Mouse (Mus musculus) activated CD4-positive, CD25-positive, alpha-beta regulatory T cell, adult 4 months (primary cell): ENCODE measurements around the gene Olfr629. TPM values are rescaled to one million over a fixed set of nuclear protein-coding genes. Genes with fewer than 3 reads are reported as not detected.
"Not testable (repeated sequence)": the region's sequence is repeated elsewhere in the genome, so short reads cannot be mapped to it uniquely, and the experiment has no call there.

ENCODE experiments used
- ATAC-seq: one replicate; pipeline ENCODE4 v1.8.0; 2017
- polyA plus RNA-seq, 2 experiments: library from polyadenylated mRNA; unstranded; fragments of 100-300 nt; shearing (Covaris generic); gene quantifications; one replicate each; pipeline ENCODE4 v1.2.1; 2017

Olfr629 gene
- polyA plus RNA-seq = not detected

- no peak for ATAC-seq
These were observed at the start of gene Olfr629 for GRCm38 (mm10) chr7:103744843-103745242. TSS of gene Olfr629 (minus strand) at chr7:103744943.

- no peak for ATAC-seq
These were observed 48.1 kb upstream of the Olfr629 start for GRCm38 (mm10) chr7:103792669-103793388.

DNA sequence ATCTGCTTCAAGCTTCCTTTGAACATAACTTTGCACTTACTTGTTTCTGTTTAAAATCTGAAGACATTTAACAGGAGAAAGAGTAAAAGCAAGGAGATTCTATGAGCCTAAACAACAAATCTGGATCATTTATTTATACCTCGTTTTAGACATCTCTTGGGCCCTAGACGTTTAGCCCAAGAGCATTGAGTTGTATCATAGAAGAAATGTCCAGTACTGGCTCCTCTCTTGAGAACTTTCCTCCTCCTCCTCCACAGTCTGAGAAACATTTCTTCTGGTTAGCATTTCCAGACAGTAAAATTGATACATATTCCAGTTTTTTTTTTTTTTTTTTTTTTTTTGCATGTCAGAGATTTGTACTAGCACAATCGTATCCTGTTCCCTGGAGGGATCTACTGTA lies 47.0 kb upstream of the Olfr629 start, which contains the start of gene Olfr67:
Gene Olfr67 (minus strand): TSS at position 101 of the 400 bp plus-strand sequence.
- no peak for ATAC-seq

DNA sequence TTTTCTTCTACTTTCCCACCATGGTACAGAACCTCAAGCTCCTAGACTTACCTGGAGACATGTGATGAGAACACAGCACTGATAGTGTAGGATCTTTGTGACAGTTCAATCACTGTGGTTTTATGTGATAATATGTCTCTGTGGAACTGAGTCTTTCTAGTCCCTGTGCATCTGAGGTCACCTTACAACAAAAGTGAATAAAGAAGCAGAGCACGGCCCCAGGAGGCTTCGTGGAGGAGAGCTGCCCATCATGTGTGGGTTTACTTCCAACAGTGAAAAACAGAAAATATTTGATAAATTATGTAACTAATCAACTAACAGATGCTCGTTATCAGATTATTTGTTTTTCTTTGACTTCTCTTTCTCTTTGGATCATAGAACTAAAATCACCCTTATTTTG lies 34.9 kb upstream of the Olfr629 start, which contains the start of gene Olfr68:
Gene Olfr68 (minus strand): TSS at position 101 of the 400 bp plus-strand sequence.
- no peak for ATAC-seq

- ATAC-seq = not testable (repeated sequence)
These were observed 32.9 kb upstream of the Olfr629 start for GRCm38 (mm10) chr7:103777652-103778051.

DNA sequence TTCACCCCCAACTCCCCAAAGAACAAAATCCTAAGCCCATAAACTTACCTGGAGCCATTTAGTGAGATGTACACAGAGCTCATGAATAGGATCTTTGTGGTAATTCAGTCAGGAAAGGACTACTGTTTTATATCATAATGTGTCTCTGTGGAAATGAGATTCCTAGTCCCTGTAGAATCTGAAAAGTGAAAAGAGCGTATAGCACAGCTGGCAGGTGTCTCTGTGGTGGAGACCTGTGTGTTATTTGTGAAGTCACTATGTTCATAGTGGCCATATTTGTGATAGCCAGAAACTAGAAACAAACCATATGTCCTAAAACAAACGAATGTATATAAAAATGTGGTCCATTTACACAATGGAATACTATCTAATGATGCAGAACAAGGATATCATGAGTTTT lies 26.8 kb upstream of the Olfr629 start, which contains the start of gene Olfr69:
Gene Olfr69 (minus strand): TSS at position 101 of the 400 bp plus-strand sequence.
- no peak for ATAC-seq

- not testable (repeated sequence) for ATAC-seq
These were observed 22.9 kb upstream of the Olfr629 start for GRCm38 (mm10) chr7:103767687-103768086.

- ATAC-seq = not testable (repeated sequence)
These were observed 17.5 kb upstream of the Olfr629 start for GRCm38 (mm10) chr7:103762212-103762611.

DNA sequence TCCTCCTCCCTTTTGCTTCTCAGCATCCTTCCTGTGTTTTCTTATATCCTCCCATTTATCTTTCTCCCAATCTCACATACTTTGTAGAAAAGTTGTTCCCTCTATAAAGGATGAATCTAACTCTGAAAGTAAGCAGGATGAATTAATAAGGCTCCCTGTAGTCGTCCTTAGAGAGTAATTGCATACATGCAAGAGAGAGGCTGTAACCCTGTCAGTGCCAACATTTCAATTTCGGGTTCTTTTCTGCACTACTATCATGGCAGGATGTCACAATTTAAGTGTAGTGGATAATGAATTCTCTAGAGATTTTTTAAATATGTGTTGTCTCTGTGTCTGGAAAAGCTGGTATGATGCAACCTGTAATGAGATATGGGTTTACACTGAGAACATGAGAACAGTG lies 12.5 kb upstream of the Olfr629 start, which contains the start of gene Olfr630:
Gene Olfr630 (minus strand): TSS at position 101 of the 400 bp plus-strand sequence.
- ATAC-seq = no peak

- no peak for ATAC-seq
These were observed 14.7 kb downstream of the Olfr629 start, which contains the start of gene Olfr628 for GRCm38 (mm10) chr7:103730074-103730473. TSS of gene Olfr628 (plus strand) at chr7:103730374.

GRCm38 (mm10) chr7:103716398-103716797 lies 28.3 kb downstream of the Olfr629 start:
- ATAC-seq = not testable (repeated sequence)

- no peak for ATAC-seq
These were observed 30.4 kb downstream of the Olfr629 start, which contains the start of gene Olfr243 for GRCm38 (mm10) chr7:103714371-103714770. TSS of gene Olfr243 (plus strand) at chr7:103714671.

GRCm38 (mm10) chr7:103712024-103712423 lies 32.7 kb downstream of the Olfr629 start:
- ATAC-seq = no peak

DNA sequence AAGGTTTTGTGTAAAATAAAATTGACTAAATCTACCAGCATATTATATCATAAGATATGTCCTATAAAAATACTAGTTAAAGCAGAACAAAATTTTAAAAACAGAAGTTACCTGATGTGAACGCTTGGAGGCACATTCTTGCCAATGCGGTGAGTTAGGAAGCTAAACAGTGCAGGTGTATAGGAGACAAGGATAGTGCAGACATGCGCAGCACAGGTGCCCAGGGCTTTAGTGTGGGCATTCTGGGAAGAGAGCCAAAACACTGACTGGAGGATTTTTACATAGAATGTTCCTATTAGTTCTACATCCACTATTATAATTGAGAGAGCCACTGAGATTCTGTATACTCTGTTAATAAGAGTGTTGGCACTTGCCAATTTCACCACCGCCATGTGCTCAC lies 45.3 kb downstream of the Olfr629 start:
- ATAC-seq = no peak

Other genes starting within 250 kb of the Olfr629 start
- gene Olfr609, start 246.9 kb downstream of the Olfr629 start, polyA plus RNA-seq = not detected
- gene Olfr610, start 232.8 kb downstream of the Olfr629 start, polyA plus RNA-seq = not detected
- gene Olfr611, start 224.1 kb downstream of the Olfr629 start, polyA plus RNA-seq = not detected
- gene Olfr612, start 202.2 kb downstream of the Olfr629 start, polyA plus RNA-seq = not detected
- gene Olfr613, start 196.9 kb downstream of the Olfr629 start, polyA plus RNA-seq = not detected
- gene Olfr615, start 188.9 kb downstream of the Olfr629 start, polyA plus RNA-seq = not detected
- not detected for gene Olfr616, start 175.8 kb downstream of the Olfr629 start, polyA plus RNA-seq
- gene Olfr617, start 171.9 kb downstream of the Olfr629 start, polyA plus RNA-seq = not detected
- not detected for gene Olfr618, start 154.8 kb downstream of the Olfr629 start, polyA plus RNA-seq
- gene Olfr619, start 144.4 kb downstream of the Olfr629 start, polyA plus RNA-seq = not detected
- 1 to 10 TPM in 1 of 2 experiments, not detected in 1; 1.3 TPM for gene Olfr620, start 132.4 kb downstream of the Olfr629 start, polyA plus RNA-seq
- not detected for gene Olfr622, start 102.2 kb downstream of the Olfr629 start, polyA plus RNA-seq
- not detected for gene Olfr623, start 81.2 kb downstream of the Olfr629 start, polyA plus RNA-seq
- not detected for gene Olfr624, start 73.8 kb downstream of the Olfr629 start, polyA plus RNA-seq
- not detected for gene Olfr625-ps1, start 62.2 kb downstream of the Olfr629 start, polyA plus RNA-seq
- not detected for gene Olfr243, start 30.3 kb downstream of the Olfr629 start, polyA plus RNA-seq
- gene Olfr628, start 14.6 kb downstream of the Olfr629 start, polyA plus RNA-seq = not detected
- not detected for gene Olfr630, start 12.4 kb upstream of the Olfr629 start, polyA plus RNA-seq
- not detected for gene Olfr69, start 26.7 kb upstream of the Olfr629 start, polyA plus RNA-seq
- not detected for gene Olfr68, start 34.8 kb upstream of the Olfr629 start, polyA plus RNA-seq
- gene Olfr67, start 46.9 kb upstream of the Olfr629 start, polyA plus RNA-seq = not detected
- gene Hbb-bt, start 69.1 kb upstream of the Olfr629 start, polyA plus RNA-seq = 100 to 1,000 TPM in 1 of 2 experiments, 1 to 10 TPM in 1; 1.3 to 103 TPM
- gene Hbb-bs, start 83.2 kb upstream of the Olfr629 start, polyA plus RNA-seq = 100 to 1,000 TPM in 1 of 2 experiments, 1 to 10 TPM in 1; 8.3 to 367 TPM
- not detected for gene Hbb-bh2, start 95.6 kb upstream of the Olfr629 start, polyA plus RNA-seq
- gene Hbb-bh1, start 98.2 kb upstream of the Olfr629 start, polyA plus RNA-seq = not detected
- gene Hbb-y, start 108.3 kb upstream of the Olfr629 start, polyA plus RNA-seq = not detected
- gene Olfr66, start 141.3 kb upstream of the Olfr629 start, polyA plus RNA-seq = under 1 TPM in 1 of 2 experiments, not detected in 1; 0.19 TPM
- gene Olfr64, start 149.5 kb upstream of the Olfr629 start, polyA plus RNA-seq = not detected
- not detected for gene Olfr65, start 158.5 kb upstream of the Olfr629 start, polyA plus RNA-seq
- gene Olfr631, start 183.9 kb upstream of the Olfr629 start, polyA plus RNA-seq = not detected
- not detected for gene Olfr632, start 189.4 kb upstream of the Olfr629 start, polyA plus RNA-seq
- gene Olfr633, start 199.5 kb upstream of the Olfr629 start, polyA plus RNA-seq = not detected
- gene Olfr635, start 226.2 kb upstream of the Olfr629 start, polyA plus RNA-seq = under 1 TPM in 1 of 2 experiments, not detected in 1; 0.08 TPM